Mouse (Mus musculus): ENCODE measurements at regions not wholly inside any gene's neighbourhood (a gene's known extent, or its start where the extent isn't known, plus 50 kb on each side); places are given as distances from the start of the nearest gene placed in this dataset.

GRCm38 (mm10) chr12:27552809-27553208 is 210.4 kb upstream of the Sox11 start:
- no peaks in the 10 kb centered on the region for H3K79me2 ChIP-seq (ENCODE audit: control insufficient read depth, insufficient read depth)
- TF ChIP-seq MYOD1 (IDR thresholded peaks at IDR 0.05; ENCODE audit: control insufficient read depth, insufficient read length, low read depth) (no peak), MYOG (IDR thresholded peaks at IDR 0.05; ENCODE audit: control insufficient read depth, extremely low read depth, insufficient read length) (no peak), CTCF (IDR thresholded peaks at IDR 0.05; ENCODE audit: control insufficient read depth, insufficient read depth, insufficient read length) (no peak), FOSL1 (IDR thresholded peaks at IDR 0.05; ENCODE audit: insufficient read depth, low read length, poor library complexity, severe bottlenecking) (no peak), CEBPB (IDR thresholded peaks at IDR 0.05; ENCODE audit: low read depth) (no peak), MAX (IDR thresholded peaks at IDR 0.05) (no peak), USF1 (IDR thresholded peaks at IDR 0.05; ENCODE audit: low read depth) (no peak)
- no peaks in the 10 kb centered on the region for H3K36me3 ChIP-seq (ENCODE audit: control insufficient read depth, insufficient read depth)
- no peak overlapping the region for H3K4me3 ChIP-seq (ENCODE audit: insufficient read depth, poor library complexity, severe bottlenecking)
- H3ac ChIP-seq (ENCODE audit: control insufficient read depth, insufficient read length, low read depth) = no peak overlapping the region
- no peaks in the 10 kb centered on the region for H3K79me3 ChIP-seq (ENCODE audit: low read depth)
- no peaks in the 10 kb centered on the region for H3K27me3 ChIP-seq (ENCODE audit: control insufficient read depth, insufficient read depth, insufficient read length)

GRCm38 (mm10) chr12:27538210-27538609 is 195.8 kb upstream of the Sox11 start:
- no peak overlapping the region for H3ac ChIP-seq (ENCODE audit: control insufficient read depth, insufficient read length, low read depth)
- no peak overlapping the region for H3K4me3 ChIP-seq (ENCODE audit: insufficient read depth, poor library complexity, severe bottlenecking)
- no peaks in the 10 kb centered on the region for H3K27me3 ChIP-seq (ENCODE audit: control insufficient read depth, insufficient read depth, insufficient read length)
- H3K36me3 ChIP-seq (ENCODE audit: control insufficient read depth, insufficient read depth) = no peaks in the 10 kb centered on the region
- H3K79me3 ChIP-seq (ENCODE audit: low read depth) = no peaks in the 10 kb centered on the region
- TF ChIP-seq CEBPB (IDR thresholded peaks at IDR 0.05; ENCODE audit: low read depth) (no peak), MAX (IDR thresholded peaks at IDR 0.05) (no peak), FOSL1 (IDR thresholded peaks at IDR 0.05; ENCODE audit: insufficient read depth, low read length, poor library complexity, severe bottlenecking) (no peak), MYOG (IDR thresholded peaks at IDR 0.05; ENCODE audit: control insufficient read depth, extremely low read depth, insufficient read length) (no peak), CTCF (IDR thresholded peaks at IDR 0.05; ENCODE audit: control insufficient read depth, insufficient read depth, insufficient read length) (no peak), USF1 (IDR thresholded peaks at IDR 0.05; ENCODE audit: low read depth) (no peak), MYOD1 (IDR thresholded peaks at IDR 0.05; ENCODE audit: control insufficient read depth, insufficient read length, low read depth) (no peak)
- H3K79me2 ChIP-seq (ENCODE audit: control insufficient read depth, insufficient read depth) = no peaks in the 10 kb centered on the region

- H3ac ChIP-seq (ENCODE audit: control insufficient read depth, insufficient read length, low read depth) = no peak overlapping the region
- no peaks in the 10 kb centered on the region for H3K79me3 ChIP-seq (ENCODE audit: low read depth)
- H3K4me3 ChIP-seq (ENCODE audit: insufficient read depth, poor library complexity, severe bottlenecking) = no peak overlapping the region
- H3K79me2 ChIP-seq (ENCODE audit: control insufficient read depth, insufficient read depth) = no peaks in the 10 kb centered on the region
- H3K27me3 ChIP-seq (ENCODE audit: control insufficient read depth, insufficient read depth, insufficient read length) = no peaks in the 10 kb centered on the region
- H3K36me3 ChIP-seq (ENCODE audit: control insufficient read depth, insufficient read depth) = no peaks in the 10 kb centered on the region
- TF ChIP-seq CEBPB (IDR thresholded peaks at IDR 0.05; ENCODE audit: low read depth) = no peak
- no peak for TF ChIP-seq MYOG (IDR thresholded peaks at IDR 0.05; ENCODE audit: control insufficient read depth, extremely low read depth, insufficient read length)
- no peak for TF ChIP-seq MAX (IDR thresholded peaks at IDR 0.05)
- no peak for TF ChIP-seq MYOD1 (IDR thresholded peaks at IDR 0.05; ENCODE audit: control insufficient read depth, insufficient read length, low read depth)
- no peak for TF ChIP-seq FOSL1 (IDR thresholded peaks at IDR 0.05; ENCODE audit: insufficient read depth, low read length, poor library complexity, severe bottlenecking)
- no peak for TF ChIP-seq USF1 (IDR thresholded peaks at IDR 0.05; ENCODE audit: low read depth)
- TF ChIP-seq CTCF (IDR thresholded peaks at IDR 0.05; ENCODE audit: control insufficient read depth, insufficient read depth, insufficient read length) = no peak
These were observed 195.1 kb upstream of the Sox11 start for GRCm38 (mm10) chr12:27537507-27537906.

GRCm38 (mm10) chr12:27537017-27537416 is 194.6 kb upstream of the Sox11 start:
- Histone ChIP-seq H3K4me3 (ENCODE audit: insufficient read depth, poor library complexity, severe bottlenecking) (no peak overlapping the region), H3K36me3 (ENCODE audit: control insufficient read depth, insufficient read depth) (no peaks in the 10 kb centered on the region), H3K79me3 (ENCODE audit: low read depth) (no peaks in the 10 kb centered on the region), H3ac (ENCODE audit: control insufficient read depth, insufficient read length, low read depth) (no peak overlapping the region), H3K79me2 (ENCODE audit: control insufficient read depth, insufficient read depth) (no peaks in the 10 kb centered on the region), H3K27me3 (ENCODE audit: control insufficient read depth, insufficient read depth, insufficient read length) (no peaks in the 10 kb centered on the region)
- no peak for TF ChIP-seq MAX (IDR thresholded peaks at IDR 0.05)
- no peak for TF ChIP-seq MYOG (IDR thresholded peaks at IDR 0.05; ENCODE audit: control insufficient read depth, extremely low read depth, insufficient read length)
- TF ChIP-seq CTCF (IDR thresholded peaks at IDR 0.05; ENCODE audit: control insufficient read depth, insufficient read depth, insufficient read length) = no peak
- TF ChIP-seq FOSL1 (IDR thresholded peaks at IDR 0.05; ENCODE audit: insufficient read depth, low read length, poor library complexity, severe bottlenecking) = no peak
- no peak for TF ChIP-seq CEBPB (IDR thresholded peaks at IDR 0.05; ENCODE audit: low read depth)
- no peak for TF ChIP-seq USF1 (IDR thresholded peaks at IDR 0.05; ENCODE audit: low read depth)

GRCm38 (mm10) chr12:27525604-27526003 is 183.2 kb upstream of the Sox11 start:
- Histone ChIP-seq H3K36me3 (ENCODE audit: control insufficient read depth, insufficient read depth) (no peaks in the 10 kb centered on the region), H3K4me3 (ENCODE audit: insufficient read depth, poor library complexity, severe bottlenecking) (no peak overlapping the region), H3K27me3 (ENCODE audit: control insufficient read depth, insufficient read depth, insufficient read length) (no peaks in the 10 kb centered on the region), H3K79me2 (ENCODE audit: control insufficient read depth, insufficient read depth) (no peaks in the 10 kb centered on the region), H3ac (ENCODE audit: control insufficient read depth, insufficient read length, low read depth) (no peak overlapping the region), H3K79me3 (ENCODE audit: low read depth) (no peaks in the 10 kb centered on the region)
- TF ChIP-seq CEBPB (IDR thresholded peaks at IDR 0.05; ENCODE audit: low read depth) = no peak
- TF ChIP-seq MAX (IDR thresholded peaks at IDR 0.05) = no peak
- TF ChIP-seq CTCF (IDR thresholded peaks at IDR 0.05; ENCODE audit: control insufficient read depth, insufficient read depth, insufficient read length) = no peak
- TF ChIP-seq USF1 (IDR thresholded peaks at IDR 0.05; ENCODE audit: low read depth) = no peak
- TF ChIP-seq MYOG (IDR thresholded peaks at IDR 0.05; ENCODE audit: control insufficient read depth, extremely low read depth, insufficient read length) = no peak

GRCm38 (mm10) chr12:27513253-27513652 is 170.9 kb upstream of the Sox11 start:
- Histone ChIP-seq H3K79me2 (ENCODE audit: control insufficient read depth, insufficient read depth) (no peaks in the 10 kb centered on the region), H3K36me3 (ENCODE audit: control insufficient read depth, insufficient read depth) (no peaks in the 10 kb centered on the region), H3K4me3 (ENCODE audit: insufficient read depth, poor library complexity, severe bottlenecking) (no peak overlapping the region), H3K27me3 (ENCODE audit: control insufficient read depth, insufficient read depth, insufficient read length) (no peaks in the 10 kb centered on the region), H3ac (ENCODE audit: control insufficient read depth, insufficient read length, low read depth) (no peak overlapping the region), H3K79me3 (ENCODE audit: low read depth) (no peaks in the 10 kb centered on the region)
- TF ChIP-seq CEBPB (IDR thresholded peaks at IDR 0.05; ENCODE audit: low read depth) (no peak), MAX (IDR thresholded peaks at IDR 0.05) (no peak), FOSL1 (IDR thresholded peaks at IDR 0.05; ENCODE audit: insufficient read depth, low read length, poor library complexity, severe bottlenecking) (no peak), USF1 (IDR thresholded peaks at IDR 0.05; ENCODE audit: low read depth) (no peak), MYOG (IDR thresholded peaks at IDR 0.05; ENCODE audit: control insufficient read depth, extremely low read depth, insufficient read length) (no peak), CTCF (IDR thresholded peaks at IDR 0.05; ENCODE audit: control insufficient read depth, insufficient read depth, insufficient read length) (no peak), MYOD1 (IDR thresholded peaks at IDR 0.05; ENCODE audit: control insufficient read depth, insufficient read length, low read depth) (no peak)
